Mouse (Mus musculus) thymus, adult 2 months (tissue): Measurements from ENCODE around the gene Gatd1. TPM values are rescaled to one million over a fixed set of nuclear protein-coding genes. Genes with fewer than 3 reads are reported as not detected.

Source experiments
- DNase-seq: peaks from one replicate; pipeline ENCODE4 v3.0.0; 2021
- H3K27ac ChIP-seq: fragments of 200-500 bp; 2 replicates; pipeline ENCODE4 v1.5.1; 2012; ENCODE audit warnings: low read length, control low read depth; ENCODE audit not compliant: control insufficient read depth, insufficient read depth
- H3K27me3 ChIP-seq: fragments of 200-500 bp; 2 replicates; pipeline ENCODE4 v1.6.1; 2012; ENCODE audit warnings: mild to moderate bottlenecking, low read length, moderate library complexity, mixed read lengths; ENCODE audit not compliant: control insufficient read depth, insufficient read depth
- H3K36me3 ChIP-seq: fragments of 200-500 bp; 2 replicates; pipeline ENCODE4 v1.6.1; 2012; ENCODE audit warnings: mild to moderate bottlenecking, low read length, moderate library complexity; ENCODE audit not compliant: control insufficient read depth, insufficient read depth
- H3K4me1 ChIP-seq: fragments of 200-500 bp; replicated peaks from 2 replicates; pipeline ENCODE4 v1.6.1; 2012; ENCODE audit warnings: low read length; ENCODE audit not compliant: control insufficient read depth, insufficient read depth
- H3K4me3 ChIP-seq: fragments of 200-500 bp; 2 replicates; pipeline ENCODE4 v1.5.1; 2012; ENCODE audit warnings: mild to moderate bottlenecking, low read length, control low read depth, moderate library complexity; ENCODE audit not compliant: control insufficient read depth, insufficient read depth
- CTCF ChIP-seq: fragments of 200-500 bp; IDR thresholded peaks from 2 replicates; pipeline ENCODE4 v1.5.1; 2012; ENCODE audit warnings: mild to moderate bottlenecking, control low read depth, low read length, moderate library complexity, borderline replicate concordance; ENCODE audit not compliant: control insufficient read depth, poor library complexity, insufficient read depth; ENCODE audit errors: extremely low read depth
- POLR2A ChIP-seq: fragments of 200-500 bp; IDR thresholded peaks from 2 replicates; pipeline ENCODE4 v1.6.1; 2012; ENCODE audit warnings: mild to moderate bottlenecking, low read length, control low read depth, moderate library complexity; ENCODE audit not compliant: control insufficient read depth, poor library complexity, insufficient read depth; ENCODE audit errors: extremely low read depth
- WGBS: fragments of 180-500 bp; shearing (Covaris S2); methylation state at CpG from one replicate; pipeline ENCODE4 v1.1.7; 2018; 5-methylcytosine and 5-hydroxymethylcytosine counted together
- polyA plus RNA-seq: library from polyadenylated mRNA; depleted of rRNA; stranded (reverse); fragments of >200 nt; gene quantifications from 2 replicates; pipeline ENCODE4 v1.2.3, GENCODE M21; 2012

Gatd1 gene
- polyA plus RNA-seq, 1 experiment, result 98.1 TPM

DNA sequence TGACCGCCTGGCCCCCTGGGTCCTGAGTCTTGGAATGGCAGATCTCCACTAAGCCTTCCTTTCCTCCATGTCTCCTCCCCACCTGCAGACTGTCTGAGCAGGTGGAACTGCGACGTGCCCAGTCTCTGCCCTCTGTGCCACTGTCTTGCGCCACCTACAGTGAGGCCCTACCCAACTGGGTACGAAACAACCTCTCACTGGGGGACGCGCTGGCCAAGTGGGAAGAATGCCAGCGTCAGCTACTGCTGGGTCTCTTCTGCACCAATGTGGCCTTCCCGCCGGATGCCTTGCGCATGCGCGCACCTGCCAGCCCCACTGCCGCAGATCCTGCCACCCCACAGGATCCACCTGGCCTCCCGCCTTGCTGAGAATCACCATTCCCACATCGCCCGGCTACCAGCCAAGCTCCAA lies 45.4 kb upstream of the Gatd1 start:
- no peak for DNase-seq
- TF ChIP-seq POLR2A (no peak), CTCF (no peak)
- Histone ChIP-seq H3K27ac (no peak overlapping the region), H3K36me3 (no peaks in the 10 kb centered on the region), H3K4me1 (peaks cover 25% of the 10 kb centered on the region), H3K4me3 (no peak overlapping the region), H3K27me3 (peaks cover 2% of the 10 kb centered on the region; the same call in 1 of the 2 replicates)
- WGBS, result 97% methylated on average over 17 of the region's 17 CpGs

DNA sequence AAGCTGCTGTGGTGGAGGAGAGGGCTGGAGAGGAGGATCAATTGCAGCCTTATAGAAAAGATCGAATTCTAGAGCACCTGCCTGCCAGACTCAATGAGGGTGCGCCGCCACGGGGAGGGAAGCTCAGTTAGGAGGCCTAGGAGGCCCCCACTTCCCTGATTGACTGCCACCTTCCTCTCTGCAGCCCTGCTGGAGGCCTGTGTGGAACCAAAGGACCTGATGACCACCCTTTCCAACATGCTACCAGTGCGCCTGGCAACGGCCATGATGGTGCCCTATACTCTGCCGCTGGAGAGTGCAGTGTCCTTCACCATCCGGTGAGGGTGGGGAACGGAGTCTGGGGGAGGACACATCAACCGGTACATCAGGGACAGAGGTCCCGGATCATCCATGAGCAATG lies 44.7 kb upstream of the Gatd1 start:
- no peak for TF ChIP-seq POLR2A
- TF ChIP-seq CTCF, result no peak
- H3K4me1 ChIP-seq, result peaks cover 26% of the 10 kb centered on the region
- H3K36me3 ChIP-seq, result no peaks in the 10 kb centered on the region
- H3K27ac ChIP-seq, result no peak overlapping the region
- H3K4me3 ChIP-seq, result no peak overlapping the region
- WGBS, result 96% methylated on average over 11 of the region's 11 CpGs
- no peak for DNase-seq
- H3K27me3 ChIP-seq, result peaks cover 2% of the 10 kb centered on the region; the same call in 1 of the 2 replicates

DNA sequence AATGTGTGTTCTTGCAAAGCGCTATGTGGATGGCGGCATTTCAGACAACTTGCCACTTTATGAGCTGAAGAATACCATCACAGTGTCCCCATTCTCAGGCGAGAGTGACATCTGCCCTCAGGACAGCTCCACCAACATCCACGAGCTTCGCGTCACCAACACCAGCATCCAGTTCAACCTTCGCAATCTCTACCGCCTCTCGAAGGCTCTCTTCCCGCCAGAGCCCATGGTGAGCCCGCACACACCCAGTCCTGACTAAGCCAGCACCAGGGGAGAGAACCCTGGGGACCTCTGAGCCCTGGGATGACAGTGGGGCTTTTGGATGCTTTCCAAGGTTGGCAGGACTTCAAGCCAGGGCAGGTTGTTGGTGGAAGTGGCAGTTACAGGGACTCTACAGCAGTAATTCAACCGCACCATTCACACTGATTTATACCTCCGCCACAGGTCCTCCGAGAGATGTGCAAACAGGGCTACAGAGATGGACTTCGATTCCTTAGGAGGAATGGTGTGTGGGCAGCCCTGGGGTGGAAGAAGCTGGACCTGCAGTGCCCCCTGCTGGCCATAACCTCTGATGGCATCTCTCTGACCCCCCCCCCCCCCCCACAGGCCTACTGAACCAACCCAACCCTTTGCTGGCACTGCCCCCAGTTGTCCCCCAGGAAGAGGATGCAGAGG lies 44.2 kb upstream of the Gatd1 start:
- WGBS, result 92% methylated on average over 15 of the region's 15 CpGs
- peak; percentile 50 for DNase-seq
- Histone ChIP-seq H3K4me3 (no peak overlapping the region), H3K27me3 (peaks cover 2% of the 10 kb centered on the region; the same call in 1 of the 2 replicates), H3K27ac (no peak overlapping the region), H3K4me1 (peaks cover 26% of the 10 kb centered on the region), H3K36me3 (no peaks in the 10 kb centered on the region)
- TF ChIP-seq POLR2A, result no peak
- TF ChIP-seq CTCF, result peak; percentile 75; the same call in 1 of the 2 replicates

DNA sequence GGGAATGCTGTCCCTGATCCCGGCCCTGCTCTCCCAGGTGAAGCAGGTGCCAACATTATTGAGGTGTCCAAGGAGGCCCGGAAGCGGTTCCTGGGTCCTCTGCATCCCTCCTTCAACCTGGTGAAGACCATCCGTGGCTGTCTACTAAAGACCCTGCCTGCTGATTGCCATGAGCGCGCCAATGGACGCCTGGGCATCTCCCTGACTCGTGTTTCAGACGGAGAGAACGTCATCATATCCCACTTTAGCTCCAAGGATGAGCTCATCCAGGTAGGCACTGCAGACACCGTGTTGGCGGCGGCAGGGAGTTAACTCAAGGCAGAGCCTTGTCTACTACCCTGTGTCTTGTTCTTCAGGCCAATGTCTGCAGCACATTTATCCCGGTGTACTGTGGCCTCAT lies 43.3 kb upstream of the Gatd1 start:
- Histone ChIP-seq H3K4me3 (no peak overlapping the region), H3K36me3 (no peaks in the 10 kb centered on the region), H3K4me1 (peaks cover 26% of the 10 kb centered on the region), H3K27me3 (peaks cover 2% of the 10 kb centered on the region; the same call in 1 of the 2 replicates), H3K27ac (no peak overlapping the region)
- no peak for TF ChIP-seq POLR2A
- WGBS, result 98% methylated on average over 14 of the region's 14 CpGs
- DNase-seq, result no peak

GRCm38 (mm10) chr7:141456739-141457138 lies 42.8 kb upstream of the Gatd1 start:
- WGBS, result 91% methylated on average over 6 of the region's 6 CpGs
- Histone ChIP-seq H3K27me3 (no peaks in the 10 kb centered on the region; the same call in 1 of the 2 replicates), H3K4me1 (peaks cover 23% of the 10 kb centered on the region), H3K4me3 (no peak overlapping the region), H3K27ac (no peak overlapping the region), H3K36me3 (no peaks in the 10 kb centered on the region)
- TF ChIP-seq POLR2A, result no peak
- no peak for TF ChIP-seq CTCF
- DNase-seq, result no peak

DNA sequence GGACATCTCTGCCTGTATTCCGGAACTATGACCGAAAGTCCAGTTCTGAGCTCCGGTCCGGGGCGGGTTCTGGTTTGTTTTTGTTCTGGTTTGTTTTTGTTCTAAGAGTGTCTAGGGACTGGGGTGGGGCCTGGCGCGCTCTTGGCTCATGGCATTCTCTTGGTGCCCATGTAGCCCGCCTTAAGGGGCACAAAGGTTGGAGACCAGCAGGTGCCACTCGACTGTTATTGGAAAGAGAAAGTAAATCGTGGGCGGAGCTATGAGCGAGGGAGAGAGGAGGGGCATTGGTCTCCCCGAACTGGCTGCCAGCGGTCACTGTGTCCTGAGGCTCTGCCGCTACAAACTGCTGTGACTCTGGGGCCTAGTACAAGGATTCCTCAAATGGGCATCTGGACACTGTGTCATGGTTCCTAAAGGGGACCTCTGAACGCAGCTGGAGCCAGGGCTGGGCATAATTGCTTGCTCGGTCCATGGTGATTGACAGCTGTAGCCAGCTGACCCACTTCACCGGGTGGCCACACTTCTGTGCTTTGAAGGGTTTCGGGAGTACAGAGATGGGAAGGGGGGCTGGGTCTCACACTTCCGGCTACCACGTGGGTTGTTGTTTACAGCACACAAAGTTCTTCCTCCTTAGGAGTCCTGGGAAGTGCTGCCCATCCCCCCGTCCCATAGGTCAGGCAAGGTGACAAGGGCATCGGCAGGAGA lies 41.8 kb upstream of the Gatd1 start:
- DNase-seq, result peak; percentile 54
- Histone ChIP-seq H3K27ac (peak overlapping the region; percentile 11; the same call in 1 of the 2 replicates), H3K36me3 (no peaks in the 10 kb centered on the region), H3K4me3 (peak overlapping the region; percentile 67), H3K4me1 (peaks cover 20% of the 10 kb centered on the region), H3K27me3 (no peaks in the 10 kb centered on the region; the same call in 1 of the 2 replicates)
- WGBS, result 2% methylated on average over 23 of the region's 23 CpGs
- TF ChIP-seq CTCF, result no peak
- TF ChIP-seq POLR2A, result no peak

DNA sequence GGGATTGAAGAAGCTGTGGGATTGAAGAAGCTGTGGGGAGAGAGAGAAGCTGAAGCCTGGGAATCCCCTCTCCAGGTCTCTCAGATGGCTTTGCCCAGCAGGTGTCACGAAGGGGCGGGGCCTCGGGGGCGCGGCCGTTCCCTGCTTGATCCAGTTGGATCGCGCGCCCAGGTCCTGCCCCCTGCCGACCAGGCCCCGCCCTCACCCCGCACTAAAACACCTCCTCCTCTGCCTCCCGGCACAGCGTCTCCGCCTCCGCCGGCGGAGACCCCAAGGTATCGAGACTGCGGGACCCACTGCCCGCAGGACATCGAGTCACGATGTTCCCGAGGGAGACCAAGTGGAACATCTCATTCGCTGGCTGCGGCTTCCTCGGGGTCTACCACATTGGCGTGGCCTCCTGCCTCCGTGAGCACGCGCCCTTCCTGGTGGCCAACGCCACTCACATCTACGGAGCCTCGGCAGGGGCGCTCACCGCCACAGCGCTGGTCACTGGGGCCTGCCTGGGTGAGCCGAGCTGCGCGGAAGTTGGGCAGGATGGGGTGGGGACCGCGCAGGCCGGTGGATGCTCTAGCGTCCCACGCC lies 41.1 kb upstream of the Gatd1 start, which contains the start of gene Pnpla2:
Gene Pnpla2 (plus strand): TSS at position 232 of the 585 bp plus-strand sequence.
- H3K27ac ChIP-seq, result peak within 1 kb of the TSS; percentile 11; the same call in 1 of the 2 replicates
- DNase-seq, result peak; percentile 96
- TF ChIP-seq POLR2A (peak; percentile 94), CTCF (0 out of 2 replicates have a peak, but pooled peaks have one; percentile 42)
- peaks cover 20% of the 10 kb centered on the region for H3K4me1 ChIP-seq
- H3K36me3 ChIP-seq, result no peaks in the 10 kb centered on the region
- WGBS, result under 1% methylated on average over 44 of the region's 45 CpGs
- H3K4me3 ChIP-seq, result peak within 1 kb of the TSS; percentile 67
- H3K27me3 ChIP-seq, result no peaks in the 10 kb centered on the region
